Mouse (Mus musculus) neural tube, embryonic 11.5 days (tissue): ENCODE results near the gene Atmin. TPM values are rescaled to one million over a fixed set of nuclear protein-coding genes. Genes with fewer than 3 reads are reported as not detected.

ENCODE experiments used
- ATAC-seq: fragments of 200-750 bp; cut with Nextera tagmentation; 2 replicates; pipeline ENCODE4 v1.8.0; 2017; ENCODE audit warnings: moderate number of reproducible peaks, mild to moderate bottlenecking, moderate TSS enrichment, moderate library complexity; ENCODE audit not compliant: insufficient read depth, low FRiP score, low TSS enrichment
- DNase-seq: peaks from one replicate; pipeline ENCODE4 v3.0.0-alpha.2; 2015; ENCODE audit warnings: low spot score
- H3K27ac ChIP-seq: fragments of 300-500 bp; sonication (generic); 2 replicates; pipeline ENCODE4 v1.5.1; 2014; ENCODE audit warnings: low read depth, mild to moderate bottlenecking, low read length
- H3K27me3 ChIP-seq: fragments of 300-500 bp; sonication (generic); 2 replicates; pipeline ENCODE4 v1.6.1; 2014; ENCODE audit warnings: mild to moderate bottlenecking, low read length, mixed read lengths; ENCODE audit not compliant: control insufficient read depth, insufficient read depth
- H3K36me3 ChIP-seq: fragments of 300-500 bp; sonication (generic); 2 replicates; pipeline ENCODE4 v1.6.1; 2014; ENCODE audit warnings: mild to moderate bottlenecking, low read length, moderate library complexity, mixed read lengths; ENCODE audit not compliant: control insufficient read depth, insufficient read depth
- H3K4me1 ChIP-seq: fragments of 300-500 bp; sonication (generic); 2 replicates; pipeline ENCODE4 v1.6.1; 2014; ENCODE audit warnings: low read length, mixed read lengths; ENCODE audit not compliant: control insufficient read depth, insufficient read depth
- H3K4me2 ChIP-seq: fragments of 300-500 bp; sonication (generic); 2 replicates; pipeline ENCODE4 v1.6.1; 2014; ENCODE audit warnings: low read depth, mild to moderate bottlenecking, moderate library complexity
- H3K4me3 ChIP-seq: fragments of 300-500 bp; sonication (generic); 2 replicates; pipeline ENCODE4 v1.5.1; 2014; ENCODE audit warnings: low read depth, low read length
- H3K9ac ChIP-seq: fragments of 300-500 bp; sonication (generic); 2 replicates; pipeline ENCODE4 v1.6.1; 2014; ENCODE audit warnings: mild to moderate bottlenecking, low read length
- H3K9me3 ChIP-seq: fragments of 300-500 bp; sonication (generic); 2 replicates; pipeline ENCODE4 v1.6.1; 2016; ENCODE audit warnings: low read length; ENCODE audit not compliant: control insufficient read depth
- WGBS: fragments of 180-500 bp; shearing (Covaris S2); extraction: QIAGEN DNeasy Blood & Tissue Kit; methylation state at CpG from one replicate; pipeline ENCODE4 v1.1.7; 2014; 5-methylcytosine and 5-hydroxymethylcytosine counted together
- polyA plus RNA-seq: library from polyadenylated mRNA; unstranded; fragments of >200 nt; fragmentation: Nextera tagmentation; extraction: Ambion mirVana; gene quantifications from 2 replicates; pipeline ENCODE4 v1.2.1, GENCODE M21; 2014

Atmin gene
- polyA plus RNA-seq, 1 experiment from 2014 or later, result 20.6 TPM

GRCm38 (mm10) chr8:116992176-116992971 is 49.2 kb downstream of the Atmin start:
- no peak overlapping the region for H3K27ac ChIP-seq
- H3K27me3 ChIP-seq, result no peaks in the 10 kb centered on the region
- H3K9me3 ChIP-seq, result no peaks in the 10 kb centered on the region
- peak overlapping the region; percentile 68 for H3K4me3 ChIP-seq
- peak overlapping the region; percentile 93 for H3K4me2 ChIP-seq
- peaks cover 5% of the 10 kb centered on the region; the same call in 1 of the 2 replicates for H3K4me1 ChIP-seq
- H3K36me3 ChIP-seq, result no peaks in the 10 kb centered on the region
- ATAC-seq (no peak), DNase-seq (peak; percentile 16)
- H3K9ac ChIP-seq, result peak overlapping the region; percentile 67
- WGBS, result 15% methylated on average over 23 of the region's 23 CpGs

- Histone ChIP-seq H3K9ac (peak within 1 kb of the TSS; percentile 67), H3K27ac (no peak within 1 kb of the TSS), H3K4me2 (peak within 1 kb of the TSS; percentile 93), H3K4me1 (peaks cover 5% of the 10 kb centered on the region; the same call in 1 of the 2 replicates), H3K9me3 (no peaks in the 10 kb centered on the region), H3K36me3 (no peaks in the 10 kb centered on the region), H3K4me3 (peak within 1 kb of the TSS; percentile 68), H3K27me3 (no peaks in the 10 kb centered on the region)
- ATAC-seq (peak; percentile 100), DNase-seq (peak; percentile 100)
- under 1% methylated on average over 54 of the region's 56 CpGs for WGBS
These were observed 50.1 kb downstream of the Atmin start, which contains the start of gene Gcsh for GRCm38 (mm10) chr8:116993095-116993867. Gcsh (minus strand) TSS chr8:116993537.

- Histone ChIP-seq H3K27me3 (no peaks in the 10 kb centered on the region), H3K4me3 (peak overlapping the region; percentile 68), H3K9ac (peak overlapping the region; percentile 40), H3K4me1 (peaks cover 5% of the 10 kb centered on the region; the same call in 1 of the 2 replicates), H3K4me2 (peak overlapping the region; percentile 93), H3K27ac (no peak overlapping the region), H3K9me3 (no peaks in the 10 kb centered on the region), H3K36me3 (no peaks in the 10 kb centered on the region)
- DNase-seq, result no peak
- no peak for ATAC-seq
- 69% methylated on average over 11 of the region's 11 CpGs for WGBS
These were observed 51.0 kb downstream of the Atmin start for GRCm38 (mm10) chr8:116994016-116994716.

Other genes starting within 250 kb of the Atmin start
- gene Cdyl2, start 210.4 kb upstream of the Atmin start, polyA plus RNA-seq, result 7.8 and 10.2 TPM in 2 replicates
- 66.9 and 68.8 TPM in 2 replicates for gene Cmc2, start 21.9 kb upstream of the Atmin start, polyA plus RNA-seq
- gene Cenpn, start 21.7 kb upstream of the Atmin start, polyA plus RNA-seq, result 42.6 and 47.6 TPM in 2 replicates
- gene 1700030J22Rik, start 35.6 kb downstream of the Atmin start, polyA plus RNA-seq, result 2.8 and 3.4 TPM in 2 replicates
- gene Gcsh, start 50.1 kb downstream of the Atmin start, polyA plus RNA-seq, result 154 and 158 TPM in 2 replicates
- not detected in 2 replicates for gene Pkd1l2, start 139.1 kb downstream of the Atmin start, polyA plus RNA-seq
- 0.41 and 0.76 TPM in 2 replicates for gene Bco1, start 152.5 kb downstream of the Atmin start, polyA plus RNA-seq
- gene Gan, start 214.7 kb downstream of the Atmin start, polyA plus RNA-seq, result 2.3 and 2.6 TPM in 2 replicates